Mouse (Mus musculus) neural tube, embryonic 14.5 days (tissue): Measurements from ENCODE around the gene Gm49601. TPM values are rescaled to one million over a fixed set of nuclear protein-coding genes. Genes with fewer than 3 reads are reported as not detected.

Experiments
- polyA plus RNA-seq: library from polyadenylated mRNA; unstranded; fragments of >200 nt; fragmentation: Nextera tagmentation; extraction: Ambion mirVana; gene quantifications from 2 replicates; pipeline ENCODE4 v1.2.1, GENCODE M21; 2014

Gene Gm49601
- polyA plus RNA-seq, 1 experiment from 2014 or later = 8.3 TPM

Other genes starting within 250 kb of the Gm49601 start
- gene Txnrd2, start 200.0 kb downstream of the Gm49601 start, polyA plus RNA-seq = 21.3 and 25.4 TPM in 2 replicates
- 102 and 103 TPM in 2 replicates for gene Comt, start 199.6 kb downstream of the Gm49601 start, polyA plus RNA-seq
- 12.5 and 15.7 TPM in 2 replicates for gene Gnb1l, start 127.7 kb downstream of the Gm49601 start, polyA plus RNA-seq
- 3.3 and 3.4 TPM in 2 replicates for gene Rtl10, start 127.5 kb downstream of the Gm49601 start, polyA plus RNA-seq
- gene Tbx1, start 35.8 kb downstream of the Gm49601 start, polyA plus RNA-seq = 0.64 and 1.5 TPM in 2 replicates
- 11.5 and 14.1 TPM in 2 replicates for gene Gp1bb, start 4.0 kb downstream of the Gm49601 start, polyA plus RNA-seq
- gene Sept5, start 3.5 kb upstream of the Gm49601 start, polyA plus RNA-seq = 179 and 183 TPM in 2 replicates
- gene Cldn5, start 150.4 kb upstream of the Gm49601 start, polyA plus RNA-seq = 45.1 and 110 TPM in 2 replicates
- gene Ufd1, start 185.4 kb upstream of the Gm49601 start, polyA plus RNA-seq = 106 and 115 TPM in 2 replicates
- 5.6 and 6.8 TPM in 2 replicates for gene Cdc45, start 185.6 kb upstream of the Gm49601 start, polyA plus RNA-seq
- gene 2510002D24Rik, start 210.2 kb upstream of the Gm49601 start, polyA plus RNA-seq = 33.6 and 44.2 TPM in 2 replicates
- not detected in 2 replicates for gene Gm28539, start 210.2 kb upstream of the Gm49601 start, polyA plus RNA-seq